Mouse (Mus musculus) lung, postnatal 0 days (tissue): ENCODE measurements around the gene Skiv2l. TPM values are rescaled to one million over a fixed set of nuclear protein-coding genes. Genes with fewer than 3 reads are reported as not detected.
"Not testable (repeated sequence)": the region's sequence is repeated elsewhere in the genome, so short reads cannot be mapped to it uniquely, and the experiment has no call there.

ENCODE experiments used
- ATAC-seq: fragments of 200-750 bp; cut with Nextera tagmentation; 2 replicates; pipeline ENCODE4 v1.8.0; 2017; ENCODE audit warnings: moderate library complexity
- DNase-seq: peaks from one replicate; pipeline ENCODE4 v3.0.0-alpha.2; 2016; ENCODE audit warnings: low spot score
- H3K27ac ChIP-seq: fragments of 300-500 bp; sonication (generic); 2 replicates; pipeline ENCODE4 v1.5.1; 2014; ENCODE audit warnings: antibody characterized with exemption, mild to moderate bottlenecking, low read length, mixed read lengths
- H3K27me3 ChIP-seq: fragments of 300-500 bp; sonication (generic); replicated peaks from 2 replicates; pipeline ENCODE4 v1.6.1; 2014; ENCODE audit warnings: low read length, mixed read lengths; ENCODE audit not compliant: insufficient read depth
- H3K36me3 ChIP-seq: fragments of 300-500 bp; sonication (generic); 2 replicates; pipeline ENCODE4 v1.6.1; 2014; ENCODE audit warnings: low read length, mixed read lengths; ENCODE audit not compliant: insufficient read depth
- H3K4me1 ChIP-seq: fragments of 300-500 bp; sonication (generic); 2 replicates; pipeline ENCODE4 v1.6.1; 2014; ENCODE audit warnings: antibody characterized with exemption, low read depth, low read length, mixed read lengths; ENCODE audit not compliant: insufficient read depth
- H3K4me2 ChIP-seq: fragments of 300-500 bp; sonication (generic); replicated peaks from 2 replicates; pipeline ENCODE4 v1.6.1; 2014; ENCODE audit warnings: low read depth, mild to moderate bottlenecking, low read length, moderate library complexity, mixed read lengths
- H3K4me3 ChIP-seq: fragments of 300-500 bp; sonication (generic); 2 replicates; pipeline ENCODE4 v1.5.1; 2014; ENCODE audit warnings: low read depth, low read length
- H3K9ac ChIP-seq: fragments of 300-500 bp; sonication (generic); replicated peaks from 2 replicates; pipeline ENCODE4 v1.6.1; 2014; ENCODE audit warnings: low read depth, mild to moderate bottlenecking
- H3K9me3 ChIP-seq: fragments of 300-500 bp; sonication (generic); 2 replicates; pipeline ENCODE4 v1.6.1; 2016; ENCODE audit warnings: low read length, mixed read lengths
- CTCF ChIP-seq: IDR thresholded peaks from 2 replicates; pipeline ENCODE4 v1.5.1; 2016; ENCODE audit warnings: antibody characterized with exemption, mild to moderate bottlenecking
- EP300 ChIP-seq: IDR thresholded peaks from 2 replicates; pipeline ENCODE4 v1.6.1; 2016; ENCODE audit warnings: antibody characterized with exemption, mild to moderate bottlenecking, control low read depth
- WGBS: fragments of 180-500 bp; shearing (Covaris S2); extraction: QIAGEN DNeasy Blood & Tissue Kit; methylation state at CpG from one replicate; pipeline ENCODE4 v1.1.7; 2014; 5-methylcytosine and 5-hydroxymethylcytosine counted together
- polyA plus RNA-seq: library from polyadenylated mRNA; unstranded; fragments of >200 nt; fragmentation: Nextera tagmentation; extraction: Ambion mirVana; gene quantifications from 2 replicates; pipeline ENCODE4 v1.2.1, GENCODE M21; 2015

Skiv2l gene
- polyA plus RNA-seq, 1 experiment from 2014 or later, result 30.6 TPM

DNA sequence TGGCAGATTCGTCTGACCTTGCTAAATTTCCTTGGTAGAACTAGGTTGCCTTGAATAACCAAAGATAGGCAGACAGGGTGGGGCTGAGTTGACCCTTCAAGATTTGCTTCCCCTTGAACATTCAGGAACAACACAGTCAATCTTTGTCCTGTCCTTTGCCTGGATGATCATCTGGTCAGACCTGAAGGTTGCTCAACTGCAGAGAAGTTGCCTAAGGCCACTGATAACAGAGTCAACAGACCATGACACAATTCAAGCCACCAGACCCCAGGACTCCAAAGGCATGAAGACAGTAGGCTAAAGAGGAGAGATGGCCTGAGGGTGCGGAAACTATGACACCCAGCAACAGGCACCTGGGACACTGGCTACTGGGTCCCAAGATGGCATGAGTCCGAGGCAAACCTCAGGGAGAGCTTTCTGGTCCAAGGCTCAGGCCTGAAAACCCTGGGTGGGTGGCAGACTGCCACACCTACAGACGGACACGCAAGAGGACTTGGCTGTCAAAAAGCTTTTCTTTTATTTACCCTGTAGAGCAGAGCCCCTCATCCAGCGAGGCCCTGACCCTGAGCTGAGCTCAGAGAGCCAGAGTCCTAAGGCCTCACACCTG lies 41.3 kb downstream of the Skiv2l start:
- H3K27ac ChIP-seq, result no peak overlapping the region
- H3K27me3 ChIP-seq, result no peaks in the 10 kb centered on the region
- no peak overlapping the region for H3K9ac ChIP-seq
- ATAC-seq (no peak), DNase-seq (no peak)
- no peaks in the 10 kb centered on the region for H3K4me1 ChIP-seq
- no peaks in the 10 kb centered on the region for H3K36me3 ChIP-seq
- no peak overlapping the region for H3K4me3 ChIP-seq
- TF ChIP-seq EP300, result no peak
- TF ChIP-seq CTCF, result no peak
- H3K9me3 ChIP-seq, result no peaks in the 10 kb centered on the region
- H3K4me2 ChIP-seq, result no peak overlapping the region
- 65% methylated on average over 6 of the region's 6 CpGs for WGBS

DNA sequence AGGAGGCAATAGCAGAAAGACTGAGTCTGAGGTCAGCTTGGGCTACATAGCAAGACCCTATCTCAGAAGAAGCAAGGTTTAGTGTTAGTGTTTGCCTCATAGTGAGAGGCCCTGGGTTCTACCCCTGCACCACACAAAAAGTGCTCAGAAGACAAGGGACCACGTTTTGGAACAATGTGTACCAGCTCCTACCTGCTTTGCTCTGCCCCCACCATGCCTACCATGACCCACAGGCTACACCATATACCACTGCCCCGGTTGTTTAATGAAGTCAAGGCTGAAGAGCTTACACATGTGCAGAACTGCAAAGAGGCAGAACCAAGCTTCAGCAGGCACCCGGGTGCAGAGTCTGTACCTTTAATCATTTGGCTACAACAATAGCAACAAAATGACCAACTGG lies 42.8 kb downstream of the Skiv2l start:
- no peaks in the 10 kb centered on the region for H3K27me3 ChIP-seq
- no peak overlapping the region for H3K4me2 ChIP-seq
- TF ChIP-seq EP300 (no peak), CTCF (no peak)
- H3K4me1 ChIP-seq, result no peaks in the 10 kb centered on the region
- H3K36me3 ChIP-seq, result no peaks in the 10 kb centered on the region
- ATAC-seq (no peak), DNase-seq (no peak)
- no peaks in the 10 kb centered on the region for H3K9me3 ChIP-seq
- H3K9ac ChIP-seq, result no peak overlapping the region
- WGBS, result 58% methylated on average over 3 of the region's 3 CpGs
- no peak overlapping the region for H3K27ac ChIP-seq
- H3K4me3 ChIP-seq, result no peak overlapping the region

DNA sequence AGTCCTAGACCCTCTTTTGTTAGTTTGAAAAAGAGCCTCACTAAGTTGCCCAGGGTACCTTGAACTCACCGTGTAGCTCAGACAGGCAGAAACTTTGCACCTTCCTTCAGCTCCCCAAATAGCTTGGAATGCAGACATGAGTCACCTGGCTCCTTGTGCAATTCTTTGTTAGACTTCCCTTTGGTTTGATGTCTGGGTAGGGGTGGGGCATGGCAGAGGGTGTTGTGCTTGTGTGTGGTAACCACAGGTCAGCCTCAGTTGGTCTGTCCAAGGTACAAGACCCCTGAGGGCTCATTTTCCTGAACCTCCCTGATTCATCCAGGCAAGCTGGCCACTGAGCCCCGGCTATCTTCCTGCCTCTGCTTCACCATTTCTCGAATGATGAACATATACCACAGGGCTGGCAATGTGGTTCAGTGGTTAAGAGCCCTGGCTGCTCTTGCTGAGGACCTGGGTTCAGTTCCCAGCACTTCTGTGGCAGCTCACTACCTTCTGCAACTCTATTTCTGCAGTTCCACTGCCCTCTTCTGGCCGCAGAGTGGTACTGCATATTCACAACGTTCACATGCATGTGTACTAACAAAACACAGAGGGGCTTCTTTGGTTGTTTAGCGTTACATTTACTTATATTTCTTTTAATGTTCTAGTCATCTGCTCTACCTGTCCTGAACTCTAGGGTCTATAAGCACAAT lies 45.0 kb downstream of the Skiv2l start:
- TF ChIP-seq CTCF (peak; percentile 47), EP300 (no peak)
- H3K27ac ChIP-seq, result no peak overlapping the region
- no peaks in the 10 kb centered on the region for H3K36me3 ChIP-seq
- no peaks in the 10 kb centered on the region for H3K27me3 ChIP-seq
- no peak overlapping the region for H3K9ac ChIP-seq
- no peaks in the 10 kb centered on the region for H3K9me3 ChIP-seq
- ATAC-seq (no peak), DNase-seq (no peak)
- H3K4me3 ChIP-seq, result no peak overlapping the region
- no peak overlapping the region for H3K4me2 ChIP-seq
- WGBS, result 75% methylated on average over 6 of the region's 6 CpGs
- no peaks in the 10 kb centered on the region for H3K4me1 ChIP-seq

DNA sequence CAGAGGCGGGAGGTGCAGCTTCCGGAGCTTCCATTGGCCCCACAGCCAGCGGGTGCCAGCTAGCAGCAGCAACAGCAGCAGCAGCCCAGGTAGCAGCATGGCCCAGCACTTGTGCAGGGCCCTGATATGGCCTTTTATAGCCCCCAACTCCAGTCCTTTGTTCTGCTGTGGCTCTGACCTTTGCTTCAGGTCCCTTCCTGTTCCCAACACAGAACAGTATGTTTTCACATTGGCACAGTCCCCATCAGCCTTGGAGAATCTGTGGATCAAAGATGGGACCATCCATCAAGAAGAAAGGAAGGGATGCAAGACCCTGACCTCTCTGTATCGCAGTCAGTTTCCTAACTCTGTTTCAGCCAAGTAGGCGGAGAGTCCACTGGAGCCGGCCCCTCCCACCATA lies 45.7 kb downstream of the Skiv2l start, which contains the start of gene Cyp21a1:
Gene Cyp21a1, minus strand, starts transcription at position 261 of the 400 bp plus-strand sequence.
- not testable (repeated sequence) for ATAC-seq, H3K4me3 ChIP-seq, H3K27me3 ChIP-seq, H3K4me2 ChIP-seq, H3K9me3 ChIP-seq, H3K9ac ChIP-seq, H3K27ac ChIP-seq, H3K4me1 ChIP-seq, H3K36me3 ChIP-seq, DNase-seq
- WGBS, result no CpG with 5 or more reads among the region's 6 CpGs

GRCm38 (mm10) chr17:34803367-34803766 lies 46.6 kb downstream of the Skiv2l start:
- not testable (repeated sequence) for H3K27ac ChIP-seq, ATAC-seq, H3K4me1 ChIP-seq, H3K4me3 ChIP-seq, DNase-seq, H3K27me3 ChIP-seq, H3K9me3 ChIP-seq, H3K4me2 ChIP-seq, H3K9ac ChIP-seq, H3K36me3 ChIP-seq
- WGBS, result 83% methylated on average over 6 of the region's 6 CpGs

- not testable (repeated sequence) for H3K4me2 ChIP-seq, H3K27ac ChIP-seq, H3K4me3 ChIP-seq, H3K4me1 ChIP-seq, H3K9me3 ChIP-seq, DNase-seq, H3K36me3 ChIP-seq, H3K27me3 ChIP-seq, H3K9ac ChIP-seq, ATAC-seq
- WGBS, result 90% methylated on average over 9 of the region's 9 CpGs
Measured at GRCm38 (mm10) chr17:34802756-34803155, 47.3 kb downstream of the Skiv2l start.

DNA sequence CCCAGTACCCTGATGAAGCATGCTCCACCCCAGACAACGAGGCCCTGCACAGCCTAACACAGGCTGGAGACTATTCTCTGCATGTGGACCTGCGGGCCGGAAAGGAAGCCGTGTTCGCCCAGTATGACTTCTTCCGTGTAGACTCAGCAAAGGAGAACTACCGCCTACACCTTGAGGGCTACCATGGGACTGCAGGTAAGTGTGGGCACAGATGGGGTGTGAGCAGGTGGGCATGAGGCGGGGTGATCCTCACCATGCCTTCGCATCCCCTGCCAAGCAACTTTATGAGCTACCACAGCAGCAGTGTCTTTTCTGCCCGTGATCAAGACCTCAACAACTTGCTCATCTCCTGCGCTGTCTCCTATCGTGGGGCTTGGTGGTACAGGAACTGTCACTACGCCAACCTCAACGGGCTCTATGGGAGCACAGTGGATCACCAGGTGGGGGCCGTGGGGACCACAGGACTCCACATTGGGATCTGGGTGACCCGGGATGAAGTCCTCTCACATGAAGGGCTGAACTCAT lies 49.2 kb downstream of the Skiv2l start:
- 84% methylated on average over 13 of the region's 16 CpGs for WGBS
- H3K27me3 ChIP-seq, H3K4me3 ChIP-seq, H3K4me2 ChIP-seq, H3K9me3 ChIP-seq, ATAC-seq, DNase-seq, H3K36me3 ChIP-seq, H3K4me1 ChIP-seq, H3K27ac ChIP-seq, H3K9ac ChIP-seq: not testable (repeated sequence)
